Mouse (Mus musculus): ENCODE results near the gene Brms1l. TPM values are rescaled to one million over a fixed set of nuclear protein-coding genes. Genes with fewer than 3 reads are reported as not detected.

Gene Brms1l
- polyA plus RNA-seq, 1 experiment: 29.7 TPM

DNA sequence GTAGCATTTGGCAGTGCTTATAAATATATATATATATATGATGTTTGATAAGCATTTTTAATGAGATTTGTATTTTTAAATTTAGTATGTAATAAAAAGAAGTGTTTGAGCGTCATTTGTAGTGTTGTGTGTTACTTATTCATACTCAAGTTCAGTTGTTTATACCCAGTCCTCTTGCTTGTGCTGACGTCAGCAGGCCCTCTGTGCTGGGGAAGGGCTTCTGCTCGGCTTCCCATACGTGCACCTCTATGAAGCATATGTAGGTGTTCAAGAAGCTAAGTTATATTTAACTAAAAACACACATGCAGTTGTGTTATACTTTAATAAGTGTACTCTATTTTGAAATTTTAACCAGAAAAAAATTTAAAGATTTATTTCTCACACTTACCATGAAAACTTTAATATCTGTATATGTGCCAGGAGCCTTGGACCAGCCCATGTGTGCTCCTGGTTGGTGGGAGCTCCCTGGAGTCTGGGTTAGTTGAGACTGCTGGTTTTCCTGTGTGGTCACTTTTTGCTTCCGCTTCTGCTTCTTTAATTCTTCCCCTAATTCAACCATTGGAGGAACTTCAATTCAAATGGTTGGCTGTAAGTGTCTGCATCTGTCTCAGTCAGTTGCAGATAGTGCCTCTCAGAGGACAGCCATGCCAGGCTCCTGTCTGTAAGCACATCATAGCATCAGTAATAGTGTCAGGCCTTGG lies 33.6 kb downstream of the Brms1l start:
- H3K4me3 ChIP-seq (ENCODE audit: low read depth, low read length): no peak overlapping the region
- no peaks in the 10 kb centered on the region for H3K9me3 ChIP-seq (replicated peaks; ENCODE audit: control insufficient read depth, insufficient read depth, low read length, poor library complexity, severe bottlenecking)
- H3K27ac ChIP-seq (ENCODE audit: insufficient read depth, low read length): no peak overlapping the region
- H3K36me3 ChIP-seq (ENCODE audit: control insufficient read depth, insufficient read depth, low read length, poor library complexity, severe bottlenecking): peaks cover 3% of the 10 kb centered on the region; the same call in 1 of the 2 replicates
- H3K9ac ChIP-seq (ENCODE audit: low read depth, poor library complexity, severe bottlenecking): no peak overlapping the region
- H3K4me1 ChIP-seq (ENCODE audit: control insufficient read depth, insufficient read depth, low read length): no peaks in the 10 kb centered on the region
- no peaks in the 10 kb centered on the region for H3K27me3 ChIP-seq (ENCODE audit: control insufficient read depth, insufficient read depth, low read length, poor library complexity, severe bottlenecking)
- TF ChIP-seq CTCF (IDR thresholded peaks at IDR 0.05; ENCODE audit: low read depth, low read length) (no peak), EP300 (IDR thresholded peaks at IDR 0.05; ENCODE audit: insufficient read depth, low read depth, low read length) (no peak), POLR2A (IDR thresholded peaks at IDR 0.05; ENCODE audit: insufficient read depth, low read length) (no peak)

DNA sequence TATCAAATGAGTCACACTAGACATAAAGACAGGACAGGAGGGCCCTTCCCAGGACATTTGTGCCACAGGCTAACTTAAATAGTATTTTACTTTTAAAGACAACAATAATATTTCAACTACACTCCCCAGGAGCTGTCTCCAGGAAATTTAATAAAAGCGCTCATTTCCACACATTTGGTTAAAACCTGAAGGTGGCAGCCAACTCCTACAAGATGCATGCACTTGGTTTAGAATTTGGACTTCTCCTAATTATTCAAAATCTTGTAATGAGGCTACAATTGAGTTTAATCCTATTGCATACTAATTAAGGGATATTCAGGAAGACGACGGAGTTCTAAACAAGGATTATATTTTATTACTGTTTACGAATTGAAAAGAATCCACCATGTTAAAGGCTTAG lies 49.3 kb downstream of the Brms1l start:
- Histone ChIP-seq H3K9me3 (replicated peaks; ENCODE audit: control insufficient read depth, insufficient read depth, low read length, poor library complexity, severe bottlenecking) (no peaks in the 10 kb centered on the region), H3K27me3 (ENCODE audit: control insufficient read depth, insufficient read depth, low read length, poor library complexity, severe bottlenecking) (no peaks in the 10 kb centered on the region; the same call in 1 of the 2 replicates), H3K4me3 (ENCODE audit: low read depth, low read length) (no peak overlapping the region), H3K4me1 (ENCODE audit: control insufficient read depth, insufficient read depth, low read length) (no peaks in the 10 kb centered on the region), H3K9ac (ENCODE audit: low read depth, poor library complexity, severe bottlenecking) (no peak overlapping the region), H3K27ac (ENCODE audit: insufficient read depth, low read length) (no peak overlapping the region), H3K36me3 (ENCODE audit: control insufficient read depth, insufficient read depth, low read length, poor library complexity, severe bottlenecking) (no peaks in the 10 kb centered on the region)
- TF ChIP-seq CTCF (IDR thresholded peaks at IDR 0.05; ENCODE audit: low read depth, low read length) (no peak), EP300 (IDR thresholded peaks at IDR 0.05; ENCODE audit: insufficient read depth, low read depth, low read length) (no peak), POLR2A (IDR thresholded peaks at IDR 0.05; ENCODE audit: insufficient read depth, low read length) (no peak)

- Histone ChIP-seq H3K9ac (ENCODE audit: low read depth, poor library complexity, severe bottlenecking) (no peak overlapping the region), H3K27me3 (ENCODE audit: control insufficient read depth, insufficient read depth, low read length, poor library complexity, severe bottlenecking) (no peaks in the 10 kb centered on the region; the same call in 1 of the 2 replicates), H3K4me1 (ENCODE audit: control insufficient read depth, insufficient read depth, low read length) (no peaks in the 10 kb centered on the region), H3K9me3 (replicated peaks; ENCODE audit: control insufficient read depth, insufficient read depth, low read length, poor library complexity, severe bottlenecking) (no peaks in the 10 kb centered on the region), H3K27ac (ENCODE audit: insufficient read depth, low read length) (no peak overlapping the region), H3K4me3 (ENCODE audit: low read depth, low read length) (no peak overlapping the region), H3K36me3 (ENCODE audit: control insufficient read depth, insufficient read depth, low read length, poor library complexity, severe bottlenecking) (no peaks in the 10 kb centered on the region)
- TF ChIP-seq CTCF (IDR thresholded peaks at IDR 0.05; ENCODE audit: low read depth, low read length) (no peak), EP300 (IDR thresholded peaks at IDR 0.05; ENCODE audit: insufficient read depth, low read depth, low read length) (no peak), POLR2A (IDR thresholded peaks at IDR 0.05; ENCODE audit: insufficient read depth, low read length) (no peak)
Observed at GRCm38 (mm10) chr12:55888570-55888969, 52.4 kb downstream of the Brms1l start.

DNA sequence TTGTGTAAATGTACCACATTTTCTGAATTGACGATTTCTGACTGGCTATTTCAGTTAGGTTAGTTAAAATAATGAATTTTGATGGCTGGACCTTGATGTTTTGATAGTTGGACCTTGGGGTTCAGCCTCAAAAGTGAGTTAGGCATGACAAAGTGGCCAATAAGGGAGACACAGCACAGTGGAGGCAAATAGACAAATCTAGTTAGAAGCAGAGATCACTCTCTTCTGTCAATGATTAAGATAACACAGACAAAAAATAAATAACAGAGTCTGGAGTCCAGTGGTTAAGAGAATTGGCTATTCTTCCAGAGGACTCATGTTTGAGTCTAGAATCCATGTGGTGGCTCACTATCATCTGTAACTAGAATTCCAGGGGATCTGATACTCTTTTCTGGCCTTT lies 68.7 kb downstream of the Brms1l start:
- TF ChIP-seq CTCF (IDR thresholded peaks at IDR 0.05; ENCODE audit: low read depth, low read length) (no peak), EP300 (IDR thresholded peaks at IDR 0.05; ENCODE audit: insufficient read depth, low read depth, low read length) (no peak), POLR2A (IDR thresholded peaks at IDR 0.05; ENCODE audit: insufficient read depth, low read length) (no peak)
- no peak overlapping the region for H3K4me3 ChIP-seq (ENCODE audit: low read depth, low read length)
- no peaks in the 10 kb centered on the region for H3K27me3 ChIP-seq (ENCODE audit: control insufficient read depth, insufficient read depth, low read length, poor library complexity, severe bottlenecking)
- H3K4me1 ChIP-seq (ENCODE audit: control insufficient read depth, insufficient read depth, low read length): no peaks in the 10 kb centered on the region
- no peak overlapping the region for H3K27ac ChIP-seq (ENCODE audit: insufficient read depth, low read length)
- no peaks in the 10 kb centered on the region for H3K36me3 ChIP-seq (ENCODE audit: control insufficient read depth, insufficient read depth, low read length, poor library complexity, severe bottlenecking)
- no peak overlapping the region for H3K9ac ChIP-seq (ENCODE audit: low read depth, poor library complexity, severe bottlenecking)
- H3K9me3 ChIP-seq (replicated peaks; ENCODE audit: control insufficient read depth, insufficient read depth, low read length, poor library complexity, severe bottlenecking): no peaks in the 10 kb centered on the region; the same call in 1 of the 2 replicates

DNA sequence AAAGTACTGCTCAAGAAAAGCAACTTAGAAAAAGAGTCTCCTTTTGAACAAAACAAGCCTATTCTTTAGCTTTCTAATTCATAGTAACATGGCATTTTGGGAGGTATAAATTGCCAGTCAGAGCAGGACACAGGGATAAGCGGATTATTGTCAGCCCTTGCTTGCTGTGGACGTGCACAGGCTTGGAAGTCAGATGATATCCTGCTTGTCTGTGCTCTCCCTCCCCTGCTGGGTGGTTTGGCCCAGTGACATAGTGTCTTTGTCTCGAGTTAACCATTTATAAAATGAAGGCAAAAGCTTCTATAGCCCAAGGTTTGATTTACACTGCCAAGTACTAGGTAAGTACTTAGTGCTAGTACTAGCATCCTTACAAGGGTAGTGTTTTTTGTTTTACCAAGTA lies 76.0 kb downstream of the Brms1l start:
- Histone ChIP-seq H3K4me3 (ENCODE audit: low read depth, low read length) (no peak overlapping the region), H3K4me1 (ENCODE audit: control insufficient read depth, insufficient read depth, low read length) (no peaks in the 10 kb centered on the region), H3K9ac (ENCODE audit: low read depth, poor library complexity, severe bottlenecking) (no peak overlapping the region), H3K36me3 (ENCODE audit: control insufficient read depth, insufficient read depth, low read length, poor library complexity, severe bottlenecking) (no peaks in the 10 kb centered on the region), H3K27me3 (ENCODE audit: control insufficient read depth, insufficient read depth, low read length, poor library complexity, severe bottlenecking) (no peaks in the 10 kb centered on the region), H3K9me3 (replicated peaks; ENCODE audit: control insufficient read depth, insufficient read depth, low read length, poor library complexity, severe bottlenecking) (no peaks in the 10 kb centered on the region), H3K27ac (ENCODE audit: insufficient read depth, low read length) (no peak overlapping the region)
- TF ChIP-seq POLR2A (IDR thresholded peaks at IDR 0.05; ENCODE audit: insufficient read depth, low read length) (no peak), EP300 (IDR thresholded peaks at IDR 0.05; ENCODE audit: insufficient read depth, low read depth, low read length) (no peak), CTCF (IDR thresholded peaks at IDR 0.05; ENCODE audit: low read depth, low read length) (no peak)

- Histone ChIP-seq H3K9ac (ENCODE audit: low read depth, poor library complexity, severe bottlenecking) (no peak overlapping the region), H3K36me3 (ENCODE audit: control insufficient read depth, insufficient read depth, low read length, poor library complexity, severe bottlenecking) (no peaks in the 10 kb centered on the region), H3K27me3 (ENCODE audit: control insufficient read depth, insufficient read depth, low read length, poor library complexity, severe bottlenecking) (no peaks in the 10 kb centered on the region), H3K27ac (ENCODE audit: insufficient read depth, low read length) (no peak overlapping the region), H3K4me3 (ENCODE audit: low read depth, low read length) (no peak overlapping the region), H3K9me3 (replicated peaks; ENCODE audit: control insufficient read depth, insufficient read depth, low read length, poor library complexity, severe bottlenecking) (no peaks in the 10 kb centered on the region), H3K4me1 (ENCODE audit: control insufficient read depth, insufficient read depth, low read length) (no peaks in the 10 kb centered on the region)
- TF ChIP-seq EP300 (IDR thresholded peaks at IDR 0.05; ENCODE audit: insufficient read depth, low read depth, low read length): no peak
- TF ChIP-seq POLR2A (IDR thresholded peaks at IDR 0.05; ENCODE audit: insufficient read depth, low read length): no peak
- TF ChIP-seq CTCF (IDR thresholded peaks at IDR 0.05; ENCODE audit: low read depth, low read length): no peak
Observed at GRCm38 (mm10) chr12:55913201-55913600, 77.1 kb downstream of the Brms1l start.

Measured in ES-Bruce4 (cell line).